Mouse (Mus musculus): ENCODE measurements at regions not wholly inside any gene's neighbourhood (a gene's known extent, or its start where the extent isn't known, plus 50 kb on each side); places are given as distances from the start of the nearest gene placed in this dataset.
A peak's percentile ranks its signal among the peaks of the same experiment; 100 is the strongest.

DNA sequence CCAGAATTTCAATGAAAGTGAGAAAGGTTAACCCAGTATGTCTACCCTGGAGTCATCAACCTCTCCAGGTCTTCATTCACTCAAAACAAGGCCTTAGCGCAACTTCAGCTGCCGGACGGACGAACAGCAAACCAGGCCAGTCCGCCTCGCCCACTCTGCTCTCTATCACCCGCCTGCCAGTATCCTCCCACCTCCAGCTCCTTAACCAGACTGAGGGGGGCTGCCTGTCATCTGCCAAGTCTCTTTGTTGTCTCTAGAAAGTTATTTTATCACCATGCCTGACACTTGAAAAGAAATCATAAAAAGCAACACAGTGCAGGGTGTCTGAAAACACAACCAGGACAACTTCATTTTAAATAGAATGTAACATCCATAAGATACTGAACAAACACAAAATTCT, 195.4 kb upstream of the Smim15 start:
- in situ Hi-C loops (cut with MboI; ENCODE audit: low sequenced_read_pairs in 2 of 2, unreplicated experiment in 2 of 2), result no loop called here
- DNase-seq (ENCODE audit: low read depth, low spot score), result no peak
- Histone ChIP-seq H3K4me1 (ENCODE audit: control insufficient read depth in 2 of 2, insufficient read depth in 2 of 2, low read length in 2 of 2, poor library complexity in 1 of 2) (peaks cover 0 to 5% of the 10 kb centered on the region in 2 experiments; a peak in 2 of 4 replicates), H3K36me3 (ENCODE audit: control insufficient read depth, insufficient read depth, low read length, poor library complexity, severe bottlenecking) (no peaks in the 10 kb centered on the region), H3K9me3 (ENCODE audit: control insufficient read depth, insufficient read depth, low read depth, low read length) (no peaks in the 10 kb centered on the region), H3K9ac (ENCODE audit: insufficient read depth, low read depth, low read length, poor library complexity, severe bottlenecking) (no peak overlapping the region), H3K4me3 (ENCODE audit: insufficient read depth in 1 of 2, low read depth in 1 of 2, low read length in 2 of 2, poor library complexity in 1 of 2, severe bottlenecking in 1 of 2) (no peak overlapping the region), H3K27ac (ENCODE audit: insufficient read depth, low read depth, low read length, poor library complexity, severe bottlenecking) (no peak overlapping the region)
- no peak for TF ChIP-seq MAFK (IDR thresholded peaks at IDR 0.05; ENCODE audit: insufficient read depth, low read depth, low read length)
- no peak for TF ChIP-seq ZNF384 (IDR thresholded peaks at IDR 0.05; ENCODE audit: low read depth, low read length)
- no peak for TF ChIP-seq ZC3H11A (IDR thresholded peaks at IDR 0.05; ENCODE audit: borderline replicate concordance, low read depth, low read length)
- TF ChIP-seq CHD2 (IDR thresholded peaks at IDR 0.05; ENCODE audit: low read depth, low read length), result no peak
- TF ChIP-seq HCFC1 (IDR thresholded peaks at IDR 0.05; ENCODE audit: borderline replicate concordance, insufficient read depth, low read length), result no peak

DNA sequence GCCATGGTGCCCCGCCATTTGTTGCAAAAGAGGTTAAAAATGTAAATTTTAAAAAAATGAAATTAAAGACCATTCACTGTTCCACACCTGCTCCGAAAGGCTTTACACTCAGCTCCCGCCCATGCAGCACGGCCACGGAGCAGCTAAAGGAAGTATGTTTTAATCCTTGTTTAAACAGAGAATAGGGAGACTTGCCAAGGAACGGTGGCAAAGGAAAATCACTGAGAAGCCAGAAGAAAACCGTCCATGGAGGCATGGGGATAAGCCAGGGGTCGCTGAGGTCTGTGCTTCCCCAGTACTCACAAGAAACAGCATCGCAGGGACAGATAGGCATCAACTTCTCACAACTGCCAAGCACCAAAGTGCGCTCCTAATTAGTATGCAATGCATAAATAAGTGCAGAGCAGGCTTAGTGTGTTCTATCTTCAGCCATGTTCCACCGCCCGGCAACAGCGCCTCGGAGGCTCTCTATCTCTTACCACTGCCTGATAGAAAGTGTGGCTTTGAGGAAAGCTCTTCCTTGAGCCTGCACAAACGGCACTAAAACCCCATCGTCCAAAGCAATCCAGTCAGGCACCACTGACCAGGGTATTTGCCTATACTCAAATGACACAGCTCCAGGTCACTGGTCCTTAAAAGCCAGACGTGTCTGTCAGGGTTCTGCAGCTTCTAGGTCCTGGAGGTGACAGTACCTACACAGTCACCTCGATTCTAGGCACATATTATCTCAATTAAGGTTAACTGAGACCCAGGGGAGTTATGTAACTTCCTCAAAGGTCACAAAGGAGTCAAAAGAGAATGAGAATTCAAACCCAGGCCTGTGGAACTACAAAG, 196.8 kb upstream of the Smim15 start:
- Histone ChIP-seq H3K27ac (ENCODE audit: insufficient read depth, low read depth, low read length, poor library complexity, severe bottlenecking) (no peak overlapping the region), H3K4me3 (ENCODE audit: insufficient read depth in 1 of 2, low read depth in 1 of 2, low read length in 2 of 2, poor library complexity in 1 of 2, severe bottlenecking in 1 of 2) (peak overlapping the region; percentile 26 to 47), H3K9ac (ENCODE audit: insufficient read depth, low read depth, low read length, poor library complexity, severe bottlenecking) (no peak overlapping the region), H3K36me3 (ENCODE audit: control insufficient read depth, insufficient read depth, low read length, poor library complexity, severe bottlenecking) (no peaks in the 10 kb centered on the region), H3K4me1 (ENCODE audit: control insufficient read depth in 2 of 2, insufficient read depth in 2 of 2, low read length in 2 of 2, poor library complexity in 1 of 2) (peaks cover 0 to 6% of the 10 kb centered on the region in 2 experiments; a peak in 2 of 4 replicates), H3K9me3 (ENCODE audit: control insufficient read depth, insufficient read depth, low read depth, low read length) (no peaks in the 10 kb centered on the region)
- TF ChIP-seq CHD2 (IDR thresholded peaks at IDR 0.05; ENCODE audit: low read depth, low read length) (no peak), HCFC1 (IDR thresholded peaks at IDR 0.05; ENCODE audit: borderline replicate concordance, insufficient read depth, low read length) (no peak), MAFK (IDR thresholded peaks at IDR 0.05; ENCODE audit: insufficient read depth, low read depth, low read length) (no peak), ZC3H11A (IDR thresholded peaks at IDR 0.05; ENCODE audit: borderline replicate concordance, low read depth, low read length) (no peak), ZNF384 (IDR thresholded peaks at IDR 0.05; ENCODE audit: low read depth, low read length) (no peak)
- in situ Hi-C loops (cut with MboI; ENCODE audit: low sequenced_read_pairs in 2 of 2, unreplicated experiment in 2 of 2), result no loop called here
- DNase-seq (ENCODE audit: low read depth, low spot score), result no peak

DNA sequence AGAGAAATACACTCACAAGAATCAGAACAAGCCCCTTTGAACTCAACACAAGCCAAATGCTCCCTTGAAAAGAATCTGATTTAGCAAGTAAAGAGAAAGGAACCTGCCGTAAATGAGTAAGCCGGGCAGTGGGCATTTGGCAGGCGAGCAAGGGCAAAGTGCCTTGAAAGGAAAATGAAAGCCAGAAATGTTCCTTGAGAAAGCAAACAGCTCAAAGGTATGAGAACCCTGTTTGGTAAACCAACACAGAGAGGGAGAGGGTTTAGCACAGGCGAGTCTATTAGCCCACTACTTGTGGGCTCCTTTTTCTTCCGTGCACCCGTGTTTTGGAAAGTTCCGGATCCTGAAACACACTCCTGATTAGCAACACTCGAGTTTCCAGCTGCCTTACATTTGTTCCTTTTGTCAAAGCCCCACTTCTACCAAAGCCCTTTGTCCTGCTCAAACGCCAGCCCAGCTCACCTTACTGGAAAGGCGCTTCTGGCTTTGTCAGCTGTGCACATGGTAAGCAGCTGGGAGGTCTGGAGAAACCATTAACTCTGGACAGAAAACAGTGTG, 197.5 kb upstream of the Smim15 start:
- in situ Hi-C loops (cut with MboI; ENCODE audit: low sequenced_read_pairs in 2 of 2, unreplicated experiment in 2 of 2), result no loop called here
- Histone ChIP-seq H3K4me1 (ENCODE audit: control insufficient read depth in 2 of 2, insufficient read depth in 2 of 2, low read length in 2 of 2, poor library complexity in 1 of 2) (peaks cover 0 to 6% of the 10 kb centered on the region in 2 experiments; a peak in 2 of 4 replicates), H3K4me3 (ENCODE audit: insufficient read depth in 1 of 2, low read depth in 1 of 2, low read length in 2 of 2, poor library complexity in 1 of 2, severe bottlenecking in 1 of 2) (peak overlapping the region in 1 of 2 experiments; percentile 47; a peak in 2 of 4 replicates), H3K9ac (ENCODE audit: insufficient read depth, low read depth, low read length, poor library complexity, severe bottlenecking) (no peak overlapping the region), H3K36me3 (ENCODE audit: control insufficient read depth, insufficient read depth, low read length, poor library complexity, severe bottlenecking) (no peaks in the 10 kb centered on the region), H3K9me3 (ENCODE audit: control insufficient read depth, insufficient read depth, low read depth, low read length) (no peaks in the 10 kb centered on the region), H3K27ac (ENCODE audit: insufficient read depth, low read depth, low read length, poor library complexity, severe bottlenecking) (no peak overlapping the region)
- no peak for TF ChIP-seq HCFC1 (IDR thresholded peaks at IDR 0.05; ENCODE audit: borderline replicate concordance, insufficient read depth, low read length)
- TF ChIP-seq MAFK (IDR thresholded peaks at IDR 0.05; ENCODE audit: insufficient read depth, low read depth, low read length), result no peak
- TF ChIP-seq CHD2 (IDR thresholded peaks at IDR 0.05; ENCODE audit: low read depth, low read length), result no peak
- TF ChIP-seq ZNF384 (IDR thresholded peaks at IDR 0.05; ENCODE audit: low read depth, low read length), result no peak
- TF ChIP-seq ZC3H11A (IDR thresholded peaks at IDR 0.05; ENCODE audit: borderline replicate concordance, low read depth, low read length), result no peak
- DNase-seq (ENCODE audit: low read depth, low spot score), result no peak

DNA sequence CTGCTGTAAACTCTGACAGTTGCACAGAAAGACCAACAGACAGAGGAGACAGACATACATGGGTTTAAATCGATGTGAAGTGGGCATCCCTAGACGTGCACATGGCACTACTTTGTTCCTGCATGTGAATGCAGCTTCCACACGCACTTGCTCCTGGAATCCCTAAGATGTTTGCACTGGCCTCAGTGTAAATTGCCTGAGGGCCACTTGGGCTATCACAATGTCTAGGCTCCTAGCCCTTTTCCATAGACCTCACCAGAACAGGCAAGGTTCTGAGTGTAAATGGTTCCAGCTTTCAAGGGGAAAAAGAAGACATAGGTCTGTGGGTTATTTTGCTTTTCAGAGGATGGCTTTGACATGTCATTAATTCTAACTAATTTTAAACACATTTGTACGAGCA, 198.4 kb upstream of the Smim15 start:
- peaks cover 0 to 6% of the 10 kb centered on the region in 2 experiments; a peak in 2 of 4 replicates for H3K4me1 ChIP-seq (ENCODE audit: control insufficient read depth in 2 of 2, insufficient read depth in 2 of 2, low read length in 2 of 2, poor library complexity in 1 of 2)

More for the DNA sequence above, 198.4 kb upstream of the Smim15 start:
- Histone ChIP-seq H3K4me3 (ENCODE audit: insufficient read depth in 1 of 2, low read depth in 1 of 2, low read length in 2 of 2, poor library complexity in 1 of 2, severe bottlenecking in 1 of 2) (no peak overlapping the region), H3K27ac (ENCODE audit: insufficient read depth, low read depth, low read length, poor library complexity, severe bottlenecking) (no peak overlapping the region), H3K36me3 (ENCODE audit: control insufficient read depth, insufficient read depth, low read length, poor library complexity, severe bottlenecking) (no peaks in the 10 kb centered on the region), H3K9ac (ENCODE audit: insufficient read depth, low read depth, low read length, poor library complexity, severe bottlenecking) (no peak overlapping the region), H3K9me3 (ENCODE audit: control insufficient read depth, insufficient read depth, low read depth, low read length) (no peaks in the 10 kb centered on the region)
- in situ Hi-C loops (cut with MboI; ENCODE audit: low sequenced_read_pairs in 2 of 2, unreplicated experiment in 2 of 2), result no loop called here
- DNase-seq (ENCODE audit: low read depth, low spot score), result no peak
- TF ChIP-seq ZNF384 (IDR thresholded peaks at IDR 0.05; ENCODE audit: low read depth, low read length), result no peak
